Mouse (Mus musculus): ENCODE results near the gene Slc8b1.

DNA sequence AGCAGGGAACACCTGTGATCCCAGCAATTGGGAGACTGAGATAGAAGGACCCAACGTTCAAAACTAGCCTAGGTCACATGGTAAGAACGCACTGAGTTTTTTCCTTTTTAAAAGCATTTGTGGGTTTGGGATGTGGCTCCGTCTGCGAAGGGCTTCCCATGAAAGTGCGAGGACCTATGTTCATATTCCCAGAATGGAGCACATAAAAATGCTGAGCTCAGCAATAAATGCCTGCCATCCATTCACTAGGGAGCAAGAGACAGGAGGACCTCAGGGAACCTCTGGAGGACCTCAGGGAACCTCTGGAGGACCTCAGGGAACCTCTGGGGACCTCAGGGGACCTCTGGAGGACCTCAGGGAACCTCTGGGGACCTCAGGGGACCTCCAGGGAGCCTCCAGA, 33.0 kb upstream of the Slc8b1 start:
- no peak for TF ChIP-seq POLR2A (IDR thresholded peaks at IDR 0.05; ENCODE audit: borderline replicate concordance, extremely low read depth, low read depth, low read length)
- TF ChIP-seq CTCF (IDR thresholded peaks at IDR 0.05; ENCODE audit: insufficient read depth, low read length): no peak

All from lung, adult 2 months (tissue).